Mouse (Mus musculus) embryonic facial prominence, embryonic 13.5 days (tissue): ENCODE measurements around the gene Tnip2. TPM values are rescaled to one million over a fixed set of nuclear protein-coding genes. Genes with fewer than 3 reads are reported as not detected.

Source experiments
- ATAC-seq: fragments of 200-750 bp; cut with Nextera tagmentation; 2 replicates; pipeline ENCODE4 v1.8.0; 2017; ENCODE audit warnings: low read depth; ENCODE audit not compliant: insufficient number of reproducible peaks, insufficient read depth, low FRiP score, low TSS enrichment
- H3K27ac ChIP-seq: fragments of 300-500 bp; sonication (generic); 2 replicates; pipeline ENCODE4 v1.5.1; 2015; ENCODE audit warnings: moderate library complexity, mild to moderate bottlenecking, inconsistent platforms
- H3K27me3 ChIP-seq: fragments of 300-500 bp; sonication (generic); 2 replicates; pipeline ENCODE4 v1.6.1; 2015; ENCODE audit warnings: mild to moderate bottlenecking, inconsistent platforms
- H3K36me3 ChIP-seq: fragments of 300-500 bp; sonication (generic); 2 replicates; pipeline ENCODE4 v1.6.1; 2015; ENCODE audit warnings: mild to moderate bottlenecking, inconsistent platforms
- H3K4me1 ChIP-seq: fragments of 300-500 bp; sonication (generic); 2 replicates; pipeline ENCODE4 v1.6.1; 2015; ENCODE audit warnings: inconsistent platforms
- H3K4me2 ChIP-seq: fragments of 300-500 bp; sonication (generic); 2 replicates; pipeline ENCODE4 v1.6.1; 2015; ENCODE audit warnings: moderate library complexity, mild to moderate bottlenecking, inconsistent platforms
- H3K4me3 ChIP-seq: fragments of 300-500 bp; sonication (generic); 2 replicates; pipeline ENCODE4 v1.5.1; 2015; ENCODE audit warnings: mild to moderate bottlenecking, inconsistent platforms
- H3K9ac ChIP-seq: fragments of 300-500 bp; sonication (generic); 2 replicates; pipeline ENCODE4 v1.6.1; 2015; ENCODE audit warnings: mild to moderate bottlenecking, inconsistent platforms
- H3K9me3 ChIP-seq: fragments of 300-500 bp; sonication (generic); 2 replicates; pipeline ENCODE4 v1.6.1; 2016; ENCODE audit warnings: inconsistent platforms
- WGBS: fragments of 180-500 bp; shearing (Covaris S2); methylation state at CpG from one replicate; pipeline ENCODE4 v1.1.7; 2015; ENCODE audit warnings: mixed read lengths; 5-methylcytosine and 5-hydroxymethylcytosine counted together
- polyA plus RNA-seq: library from polyadenylated mRNA; unstranded; fragments of >200 nt; fragmentation: Nextera tagmentation; extraction: Ambion mirVana; gene quantifications from 2 replicates; pipeline ENCODE4 v1.2.1, GENCODE M21; 2015

Gene Tnip2
- 24.6 and 25.2 TPM in 2 replicates for polyA plus RNA-seq

DNA sequence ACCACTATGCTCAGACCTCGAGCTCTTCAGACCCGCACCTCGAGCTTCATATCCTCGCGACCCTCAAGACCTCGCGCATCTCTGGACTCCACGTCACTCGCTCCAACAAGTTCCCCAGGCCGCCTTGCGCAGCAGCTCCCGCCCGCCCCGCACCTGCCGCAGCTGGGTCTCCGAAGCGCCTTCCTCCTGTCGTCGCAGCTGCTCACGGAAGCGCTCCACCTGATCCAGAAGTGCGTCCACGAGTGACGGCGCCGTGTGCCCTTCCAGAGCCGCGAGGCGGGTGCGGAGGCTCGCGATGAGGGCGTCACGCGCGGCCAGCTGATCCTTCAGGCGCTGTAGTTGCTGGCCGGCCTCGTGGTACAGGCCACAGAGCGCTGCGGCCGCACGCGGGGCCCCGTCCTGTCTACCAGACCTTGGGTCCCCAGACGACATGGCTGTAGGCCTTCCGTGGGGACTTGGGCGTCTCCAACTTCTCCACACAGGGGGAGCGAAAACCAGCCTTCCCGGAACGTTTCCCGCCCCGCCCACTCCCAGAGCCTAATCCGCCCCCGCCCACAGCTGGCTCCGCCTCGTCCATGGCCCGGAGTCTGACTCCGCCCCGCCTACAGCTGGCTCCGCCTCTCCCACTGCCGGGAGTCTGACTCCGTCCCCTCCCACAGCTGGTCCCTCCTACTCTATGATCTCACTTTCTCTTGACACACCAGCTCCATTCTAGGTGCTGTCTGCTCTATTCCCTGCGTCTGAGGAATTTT lies at the start of gene Tnip2:
Gene Tnip2 (minus strand): TSS at position 526 of the 752 bp plus-strand sequence.
- H3K27me3 ChIP-seq: peaks cover 11% of the 10 kb centered on the region; the same call in 1 of the 2 replicates
- under 1% methylated on average over 64 of the region's 64 CpGs for WGBS
- peak within 1 kb of the TSS; percentile 81 for H3K9ac ChIP-seq
- no peak within 1 kb of the TSS for H3K27ac ChIP-seq
- H3K4me2 ChIP-seq: peak within 1 kb of the TSS; percentile 95
- H3K4me1 ChIP-seq: peaks cover 16% of the 10 kb centered on the region
- peak within 1 kb of the TSS; percentile 74 for H3K4me3 ChIP-seq
- peak; percentile 95 for ATAC-seq
- H3K36me3 ChIP-seq: no peaks in the 10 kb centered on the region
- H3K9me3 ChIP-seq: no peaks in the 10 kb centered on the region

DNA sequence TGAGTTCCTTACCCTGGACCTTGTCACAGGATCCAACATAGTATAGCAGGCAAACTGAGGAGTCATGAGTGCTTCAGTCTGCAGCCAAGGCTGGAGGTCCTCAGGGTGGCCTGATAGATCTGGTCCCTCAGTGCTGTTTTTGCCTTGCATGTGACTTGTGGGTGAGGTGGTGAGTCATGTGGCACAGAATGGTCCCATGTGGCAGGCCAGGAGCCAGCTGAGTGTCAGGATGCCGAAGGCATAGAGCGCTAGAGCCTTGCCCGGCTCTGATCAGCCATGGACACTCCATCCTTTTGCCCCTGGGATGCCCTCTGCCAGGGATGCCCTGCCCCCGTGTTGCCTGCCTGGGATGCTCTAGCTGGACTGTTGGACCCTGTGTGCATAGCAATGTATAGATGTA lies 38.0 kb upstream of the Tnip2 start:
- Histone ChIP-seq H3K4me1 (peaks cover 11% of the 10 kb centered on the region), H3K27ac (no peak overlapping the region), H3K4me3 (no peak overlapping the region), H3K36me3 (peaks cover 49% of the 10 kb centered on the region), H3K27me3 (no peaks in the 10 kb centered on the region), H3K9me3 (no peaks in the 10 kb centered on the region), H3K4me2 (no peak overlapping the region), H3K9ac (no peak overlapping the region)
- ATAC-seq: no peak
- 91% methylated on average over 4 of the region's 4 CpGs for WGBS

- H3K4me1 ChIP-seq: peaks cover 11% of the 10 kb centered on the region
- peaks cover 33% of the 10 kb centered on the region for H3K36me3 ChIP-seq
- peak overlapping the region; percentile 82 for H3K4me2 ChIP-seq
- no peak for ATAC-seq
- H3K9ac ChIP-seq: peak overlapping the region; percentile 97
- peak overlapping the region; percentile 81 for H3K4me3 ChIP-seq
- no peaks in the 10 kb centered on the region for H3K27me3 ChIP-seq
- H3K9me3 ChIP-seq: no peaks in the 10 kb centered on the region
- no peak overlapping the region for H3K27ac ChIP-seq
- 8% methylated on average over 6 of the region's 6 CpGs for WGBS
These were observed 36.5 kb upstream of the Tnip2 start for GRCm38 (mm10) chr5:34550251-34550650.

GRCm38 (mm10) chr5:34549483-34550221 lies 35.9 kb upstream of the Tnip2 start:
- Histone ChIP-seq H3K27ac (peak overlapping the region; percentile 73; the same call in 1 of the 2 replicates), H3K9ac (peak overlapping the region; percentile 97), H3K9me3 (no peaks in the 10 kb centered on the region), H3K4me1 (peaks cover 11% of the 10 kb centered on the region), H3K4me3 (peak overlapping the region; percentile 81), H3K4me2 (peak overlapping the region; percentile 82), H3K36me3 (peaks cover 28% of the 10 kb centered on the region), H3K27me3 (no peaks in the 10 kb centered on the region)
- WGBS: 0% methylated on average over 49 of the region's 49 CpGs
- peak; percentile 87 for ATAC-seq

GRCm38 (mm10) chr5:34549135-34549482 lies 35.3 kb upstream of the Tnip2 start:
- Histone ChIP-seq H3K36me3 (peaks cover 23% of the 10 kb centered on the region), H3K27me3 (no peaks in the 10 kb centered on the region), H3K9me3 (no peaks in the 10 kb centered on the region), H3K9ac (peak overlapping the region; percentile 97), H3K4me2 (peak overlapping the region; percentile 82), H3K4me1 (peaks cover 11% of the 10 kb centered on the region), H3K27ac (peak overlapping the region; percentile 73; the same call in 1 of the 2 replicates), H3K4me3 (peak overlapping the region; percentile 81)
- ATAC-seq: peak; percentile 8; the same call in 1 of the 2 replicates
- 27% methylated on average over 8 of the region's 8 CpGs for WGBS

DNA sequence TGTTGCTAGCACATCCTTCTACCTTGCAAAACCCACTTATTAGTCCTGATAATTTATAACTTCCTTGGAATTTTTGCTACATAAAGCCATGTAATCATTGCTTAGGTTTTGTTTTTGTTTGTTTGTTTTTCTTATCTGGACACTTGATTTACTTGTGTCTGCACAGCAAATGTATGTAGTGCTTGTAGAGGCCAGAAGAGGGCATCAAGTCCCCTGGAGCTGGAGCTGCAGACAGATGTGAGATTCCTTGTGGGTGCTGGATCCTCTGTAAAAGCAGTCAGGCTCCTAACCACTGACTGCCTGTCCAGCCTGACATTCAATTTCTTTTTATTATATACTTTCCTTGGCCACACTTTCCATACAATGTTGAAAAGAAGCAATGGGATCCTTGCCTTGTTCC lies 33.6 kb upstream of the Tnip2 start:
- H3K27me3 ChIP-seq: no peaks in the 10 kb centered on the region
- ATAC-seq: no peak
- H3K9ac ChIP-seq: no peak overlapping the region
- H3K9me3 ChIP-seq: no peaks in the 10 kb centered on the region
- H3K27ac ChIP-seq: no peak overlapping the region
- H3K36me3 ChIP-seq: peaks cover 13% of the 10 kb centered on the region
- no peak overlapping the region for H3K4me2 ChIP-seq
- H3K4me1 ChIP-seq: peaks cover 11% of the 10 kb centered on the region
- H3K4me3 ChIP-seq: no peak overlapping the region

GRCm38 (mm10) chr5:34543114-34543513 lies 29.3 kb upstream of the Tnip2 start:
- ATAC-seq: no peak

DNA sequence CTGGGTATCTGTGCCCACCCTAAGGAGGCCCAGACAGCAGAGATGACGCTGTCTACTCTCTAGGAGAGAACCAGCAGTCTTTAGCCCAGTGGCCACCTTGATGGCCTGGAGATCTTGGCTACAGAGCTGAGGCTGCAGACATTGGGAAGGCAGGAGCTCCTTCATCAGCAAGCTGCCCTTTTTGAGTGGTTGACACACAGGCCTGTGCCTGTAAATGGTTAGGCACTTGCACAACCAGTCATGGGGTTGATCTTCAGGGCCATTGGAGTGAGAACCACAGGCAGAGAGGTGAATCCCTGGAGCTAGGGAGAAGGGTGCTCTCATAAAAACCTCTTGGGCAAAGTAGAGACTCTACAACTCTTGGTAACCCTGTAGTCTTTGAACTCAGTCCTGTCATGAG lies 28.4 kb upstream of the Tnip2 start:
- ATAC-seq: no peak
- Histone ChIP-seq H3K9ac (no peak overlapping the region), H3K9me3 (no peaks in the 10 kb centered on the region), H3K36me3 (no peaks in the 10 kb centered on the region), H3K4me3 (no peak overlapping the region), H3K4me2 (no peak overlapping the region), H3K4me1 (no peaks in the 10 kb centered on the region), H3K27ac (no peak overlapping the region), H3K27me3 (no peaks in the 10 kb centered on the region)
- WGBS: 71% methylated on average over 1 of the region's 1 CpGs

More at GRCm38 (mm10) chr5:34543114-34543513, 29.3 kb upstream of the Tnip2 start:
- Histone ChIP-seq H3K27ac (no peak overlapping the region), H3K4me1 (no peaks in the 10 kb centered on the region), H3K36me3 (no peaks in the 10 kb centered on the region), H3K4me3 (no peak overlapping the region), H3K9me3 (no peaks in the 10 kb centered on the region), H3K27me3 (no peaks in the 10 kb centered on the region), H3K4me2 (no peak overlapping the region), H3K9ac (no peak overlapping the region)
- WGBS: 54% methylated on average over 4 of the region's 4 CpGs

- no peak for ATAC-seq
- WGBS: 79% methylated on average over 2 of the region's 2 CpGs
- Histone ChIP-seq H3K36me3 (no peaks in the 10 kb centered on the region), H3K4me3 (no peak overlapping the region), H3K4me2 (no peak overlapping the region), H3K27ac (no peak overlapping the region), H3K9ac (no peak overlapping the region), H3K4me1 (no peaks in the 10 kb centered on the region), H3K27me3 (no peaks in the 10 kb centered on the region), H3K9me3 (no peaks in the 10 kb centered on the region)
These were observed 25.3 kb upstream of the Tnip2 start for GRCm38 (mm10) chr5:34539121-34539520.

DNA sequence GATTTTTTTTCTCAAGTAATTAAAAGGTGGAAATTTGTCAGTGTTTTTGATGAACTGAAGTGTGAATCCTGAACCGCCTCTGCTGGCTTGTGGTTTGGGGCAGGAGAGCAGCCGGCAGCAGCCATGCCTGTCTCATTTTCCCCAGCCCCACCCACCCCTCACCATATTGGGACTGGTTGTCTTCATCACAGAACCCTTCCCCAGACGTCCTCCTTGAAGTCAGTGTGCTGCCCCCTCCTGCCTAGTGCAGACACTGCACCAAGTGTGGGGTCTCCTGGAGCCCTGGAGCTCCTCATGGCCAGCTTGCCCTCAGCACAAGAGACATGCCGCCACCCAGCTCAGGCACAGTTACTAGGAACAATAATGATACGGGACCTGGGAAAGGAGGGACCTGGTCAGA lies 24.7 kb upstream of the Tnip2 start:
- H3K4me2 ChIP-seq: no peak overlapping the region
- no peaks in the 10 kb centered on the region for H3K36me3 ChIP-seq
- ATAC-seq: no peak
- WGBS: 21% methylated on average over 5 of the region's 5 CpGs
- no peaks in the 10 kb centered on the region for H3K27me3 ChIP-seq
- H3K4me1 ChIP-seq: no peaks in the 10 kb centered on the region
- no peak overlapping the region for H3K9ac ChIP-seq
- H3K27ac ChIP-seq: no peak overlapping the region
- H3K9me3 ChIP-seq: no peaks in the 10 kb centered on the region
- no peak overlapping the region for H3K4me3 ChIP-seq

DNA sequence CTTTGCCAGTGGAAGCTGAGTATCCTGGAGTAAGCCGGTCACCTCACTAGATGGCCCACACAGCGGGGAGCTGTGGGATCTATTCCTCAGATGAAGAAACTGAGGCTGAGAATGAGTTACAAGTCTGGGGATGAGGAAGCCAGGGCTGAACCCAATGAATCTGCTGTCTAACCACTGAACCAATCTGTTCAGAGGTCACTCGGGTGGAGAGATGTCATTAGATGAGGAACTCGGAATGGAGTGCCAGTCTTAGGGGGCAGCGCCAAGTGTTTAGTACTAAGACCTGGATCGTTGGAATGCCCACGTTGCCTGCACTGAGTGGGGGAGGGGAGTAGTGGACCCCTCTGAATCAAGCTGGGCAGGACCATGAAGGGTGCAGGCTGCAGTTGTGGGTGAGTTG lies 24.3 kb upstream of the Tnip2 start:
- WGBS: 79% methylated on average over 7 of the region's 7 CpGs
- Histone ChIP-seq H3K4me2 (no peak overlapping the region), H3K36me3 (no peaks in the 10 kb centered on the region), H3K4me1 (no peaks in the 10 kb centered on the region), H3K4me3 (no peak overlapping the region), H3K9me3 (no peaks in the 10 kb centered on the region), H3K27ac (no peak overlapping the region), H3K9ac (no peak overlapping the region), H3K27me3 (no peaks in the 10 kb centered on the region)
- ATAC-seq: no peak

DNA sequence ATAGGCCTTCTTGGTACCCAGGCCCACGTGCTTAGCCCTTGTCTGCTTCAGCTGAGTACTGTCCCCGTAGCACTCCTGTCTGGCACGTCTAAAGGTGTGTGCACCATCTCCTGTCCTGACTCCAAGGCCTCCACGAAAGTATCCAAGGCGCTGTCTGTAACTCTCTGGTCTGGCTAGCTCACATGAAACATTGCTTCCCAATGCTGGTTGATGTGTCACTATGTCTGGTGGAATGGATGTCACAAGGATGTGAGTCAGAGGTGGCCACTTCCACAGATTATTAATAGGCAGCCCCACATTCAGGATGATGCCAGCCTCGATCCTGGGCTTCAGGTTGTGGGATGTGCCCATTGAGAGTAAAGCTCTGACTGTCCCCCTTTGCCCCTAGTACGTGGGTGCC lies 22.0 kb upstream of the Tnip2 start:
- no peak overlapping the region for H3K9ac ChIP-seq
- WGBS: 83% methylated on average over 7 of the region's 7 CpGs
- no peak overlapping the region for H3K4me2 ChIP-seq
- H3K9me3 ChIP-seq: no peaks in the 10 kb centered on the region
- H3K36me3 ChIP-seq: no peaks in the 10 kb centered on the region
- no peaks in the 10 kb centered on the region for H3K27me3 ChIP-seq
- no peak for ATAC-seq
- no peak overlapping the region for H3K27ac ChIP-seq
- H3K4me3 ChIP-seq: no peak overlapping the region
- H3K4me1 ChIP-seq: no peaks in the 10 kb centered on the region
